Mouse (Mus musculus): ENCODE data around the gene Pmis2. TPM values are rescaled to one million over a fixed set of nuclear protein-coding genes. Genes with fewer than 3 reads are reported as not detected.
A peak's percentile ranks its signal among the peaks of the same experiment; 100 is the strongest.

The Pmis2 gene
- polyA plus RNA-seq (2014; fragmentation: Nextera tagmentation; extraction: Ambion mirVana) = not detected in 2 replicates

DNA sequence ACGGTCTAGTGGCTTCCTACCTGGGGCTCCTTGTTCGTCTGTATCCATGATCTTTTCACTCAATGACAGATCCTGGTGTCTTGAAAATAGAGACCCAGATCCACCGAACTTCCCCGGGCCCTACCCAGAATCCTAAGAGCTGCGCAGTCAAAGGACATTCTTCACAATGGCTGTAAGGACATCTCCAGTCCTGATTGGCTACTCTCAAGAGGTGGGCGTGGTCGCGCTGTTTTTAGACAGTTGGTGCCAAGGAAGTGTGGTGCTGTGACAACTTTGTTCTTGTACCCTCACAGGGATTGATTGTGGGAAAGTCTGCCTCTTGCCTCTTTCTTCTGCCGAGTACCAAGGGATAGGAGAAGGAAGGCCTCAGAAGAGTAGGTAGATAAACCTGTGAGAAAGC lies at the start of gene Pmis2:
TSS of gene Pmis2 (minus strand) at position 126 of the 400 bp plus-strand sequence.
- Histone ChIP-seq H3K27ac (replicated peaks; ENCODE audit: low read depth, low read length) (no peak within 1 kb of the TSS), H3K4me2 (ENCODE audit: low read depth, severe bottlenecking) (no peak within 1 kb of the TSS), H3K9me3 (ENCODE audit: control insufficient read depth, low read length) (no peaks in the 10 kb centered on the region; the same call in 1 of the 2 replicates), H3K4me3 (ENCODE audit: low read depth, low read length) (no peak within 1 kb of the TSS), H3K9ac (ENCODE audit: low read length) (no peak within 1 kb of the TSS), H3K36me3 (ENCODE audit: control insufficient read depth, insufficient read depth, low read length) (no peaks in the 10 kb centered on the region), H3K4me1 (ENCODE audit: control insufficient read depth, insufficient read depth, low read length) (no peaks in the 10 kb centered on the region), H3K27me3 (ENCODE audit: control insufficient read depth, insufficient read depth, low read length) (no peaks in the 10 kb centered on the region)
- DNase-seq (ENCODE audit: low spot score) = no peak
- no peak for ATAC-seq (ENCODE audit: insufficient number of reproducible peaks, low FRiP score, low TSS enrichment, low read depth)
- WGBS = 69% methylated on average over 9 of the region's 9 CpGs

GRCm38 (mm10) chr7:30719669-30720068 lies 48.3 kb upstream of the Pmis2 start:
- no peaks in the 10 kb centered on the region for H3K9me3 ChIP-seq (ENCODE audit: control insufficient read depth, low read length)
- H3K4me2 ChIP-seq (ENCODE audit: low read depth, severe bottlenecking) = no peak overlapping the region

DNA sequence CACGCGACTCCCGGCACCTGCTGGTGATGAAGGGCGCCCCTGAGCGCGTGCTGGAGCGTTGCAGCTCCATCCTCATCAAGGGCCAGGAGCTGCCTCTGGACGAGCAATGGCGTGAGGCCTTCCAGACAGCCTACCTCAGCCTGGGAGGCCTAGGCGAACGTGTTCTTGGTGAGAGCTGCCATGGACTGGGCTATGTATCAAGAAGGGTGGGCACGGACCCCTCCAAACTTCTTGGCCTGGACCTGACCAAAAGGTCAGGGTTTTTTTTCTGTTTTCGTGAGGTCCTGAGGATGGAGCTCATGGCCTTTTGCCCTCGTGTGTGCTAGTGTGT lies 46.3 kb upstream of the Pmis2 start:
- Histone ChIP-seq H3K9ac (ENCODE audit: low read length) (no peak overlapping the region), H3K4me2 (ENCODE audit: low read depth, severe bottlenecking) (peak overlapping the region; percentile 52), H3K36me3 (ENCODE audit: control insufficient read depth, insufficient read depth, low read length) (no peaks in the 10 kb centered on the region), H3K4me3 (ENCODE audit: low read depth, low read length) (peak overlapping the region; percentile 21; the same call in 1 of the 2 replicates), H3K4me1 (ENCODE audit: control insufficient read depth, insufficient read depth, low read length) (no peaks in the 10 kb centered on the region), H3K27ac (replicated peaks; ENCODE audit: low read depth, low read length) (no peak overlapping the region), H3K9me3 (ENCODE audit: control insufficient read depth, low read length) (no peaks in the 10 kb centered on the region), H3K27me3 (ENCODE audit: control insufficient read depth, insufficient read depth, low read length) (peaks cover 14% of the 10 kb centered on the region)
- ATAC-seq (ENCODE audit: insufficient number of reproducible peaks, low FRiP score, low TSS enrichment, low read depth) (0 out of 2 replicates have a peak, but pooled peaks have one; percentile 7), DNase-seq (ENCODE audit: low spot score) (no peak)
- 11% methylated on average over 14 of the region's 14 CpGs for WGBS

More at GRCm38 (mm10) chr7:30719669-30720068, 48.3 kb upstream of the Pmis2 start:
- ATAC-seq (ENCODE audit: insufficient number of reproducible peaks, low FRiP score, low TSS enrichment, low read depth) (no peak), DNase-seq (ENCODE audit: low spot score) (no peak)
- Histone ChIP-seq H3K4me3 (ENCODE audit: low read depth, low read length) (no peak overlapping the region), H3K9ac (ENCODE audit: low read length) (no peak overlapping the region), H3K27ac (replicated peaks; ENCODE audit: low read depth, low read length) (no peak overlapping the region), H3K36me3 (ENCODE audit: control insufficient read depth, insufficient read depth, low read length) (no peaks in the 10 kb centered on the region), H3K27me3 (ENCODE audit: control insufficient read depth, insufficient read depth, low read length) (peaks cover 14% of the 10 kb centered on the region), H3K4me1 (ENCODE audit: control insufficient read depth, insufficient read depth, low read length) (no peaks in the 10 kb centered on the region)
- 93% methylated on average over 5 of the region's 5 CpGs for WGBS

GRCm38 (mm10) chr7:30717006-30717715 lies 45.8 kb upstream of the Pmis2 start:
- peak overlapping the region; percentile 21 for H3K4me3 ChIP-seq (ENCODE audit: low read depth, low read length)
- peak; percentile 84 for ATAC-seq (ENCODE audit: insufficient number of reproducible peaks, low FRiP score, low TSS enrichment, low read depth)
- 2% methylated on average over 43 of the region's 43 CpGs for WGBS
- no peak overlapping the region for H3K9ac ChIP-seq (ENCODE audit: low read length)
- H3K36me3 ChIP-seq (ENCODE audit: control insufficient read depth, insufficient read depth, low read length) = no peaks in the 10 kb centered on the region
- H3K4me1 ChIP-seq (ENCODE audit: control insufficient read depth, insufficient read depth, low read length) = no peaks in the 10 kb centered on the region
- H3K27me3 ChIP-seq (ENCODE audit: control insufficient read depth, insufficient read depth, low read length) = peaks cover 14% of the 10 kb centered on the region
- no peaks in the 10 kb centered on the region for H3K9me3 ChIP-seq (ENCODE audit: control insufficient read depth, low read length)
- DNase-seq (ENCODE audit: low spot score) = peak; percentile 82
- H3K4me2 ChIP-seq (ENCODE audit: low read depth, severe bottlenecking) = peak overlapping the region; percentile 52
- no peak overlapping the region for H3K27ac ChIP-seq (replicated peaks; ENCODE audit: low read depth, low read length)

DNA sequence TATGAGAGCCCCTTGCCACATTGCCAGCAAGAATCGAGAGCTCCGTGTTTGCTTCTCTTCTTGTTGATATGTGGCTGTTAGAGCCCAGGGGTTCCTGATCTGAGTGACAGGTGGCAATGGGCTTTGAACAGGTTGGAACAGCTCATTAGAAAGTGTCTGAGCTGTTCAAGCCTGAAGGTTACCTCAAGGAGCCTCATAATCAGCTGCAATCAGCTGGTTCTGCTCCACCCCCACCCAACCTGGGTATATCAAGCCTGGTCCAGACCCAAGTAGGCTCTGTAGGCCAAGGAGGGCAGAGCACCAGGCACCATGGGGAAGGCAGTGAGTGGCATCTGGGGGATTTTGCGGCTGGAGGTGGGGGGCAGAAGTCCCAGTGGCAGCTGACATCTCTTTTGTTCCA lies 40.5 kb upstream of the Pmis2 start, which contains the start of gene Atp4a:
TSS of gene Atp4a (plus strand) at position 268 of the 400 bp plus-strand sequence.
- no peak within 1 kb of the TSS for H3K4me3 ChIP-seq (ENCODE audit: low read depth, low read length)
- ATAC-seq (ENCODE audit: insufficient number of reproducible peaks, low FRiP score, low TSS enrichment, low read depth) (no peak), DNase-seq (ENCODE audit: low spot score) (no peak)
- no peak within 1 kb of the TSS for H3K27ac ChIP-seq (replicated peaks; ENCODE audit: low read depth, low read length)
- H3K4me2 ChIP-seq (ENCODE audit: low read depth, severe bottlenecking) = no peak within 1 kb of the TSS
- H3K9ac ChIP-seq (ENCODE audit: low read length) = no peak within 1 kb of the TSS
- no peaks in the 10 kb centered on the region for H3K4me1 ChIP-seq (ENCODE audit: control insufficient read depth, insufficient read depth, low read length)
- no peaks in the 10 kb centered on the region for H3K36me3 ChIP-seq (ENCODE audit: control insufficient read depth, insufficient read depth, low read length)
- WGBS = 83% methylated on average over 3 of the region's 3 CpGs
- H3K27me3 ChIP-seq (ENCODE audit: control insufficient read depth, insufficient read depth, low read length) = peaks cover 5% of the 10 kb centered on the region
- no peaks in the 10 kb centered on the region for H3K9me3 ChIP-seq (ENCODE audit: control insufficient read depth, low read length)

GRCm38 (mm10) chr7:30707441-30707840 lies 36.0 kb upstream of the Pmis2 start:
- no peak overlapping the region for H3K27ac ChIP-seq (replicated peaks; ENCODE audit: low read depth, low read length)
- no peaks in the 10 kb centered on the region for H3K4me1 ChIP-seq (ENCODE audit: control insufficient read depth, insufficient read depth, low read length)
- no peaks in the 10 kb centered on the region for H3K36me3 ChIP-seq (ENCODE audit: control insufficient read depth, insufficient read depth, low read length)
- DNase-seq (ENCODE audit: low spot score) = no peak
- no peak overlapping the region for H3K4me3 ChIP-seq (ENCODE audit: low read depth, low read length)
- WGBS = 100% methylated on average over 1 of the region's 1 CpGs
- H3K27me3 ChIP-seq (ENCODE audit: control insufficient read depth, insufficient read depth, low read length) = no peaks in the 10 kb centered on the region
- no peak overlapping the region for H3K9ac ChIP-seq (ENCODE audit: low read length)
- no peak for ATAC-seq (ENCODE audit: insufficient number of reproducible peaks, low FRiP score, low TSS enrichment, low read depth)
- no peak overlapping the region for H3K4me2 ChIP-seq (ENCODE audit: low read depth, severe bottlenecking)
- no peaks in the 10 kb centered on the region for H3K9me3 ChIP-seq (ENCODE audit: control insufficient read depth, low read length)

DNA sequence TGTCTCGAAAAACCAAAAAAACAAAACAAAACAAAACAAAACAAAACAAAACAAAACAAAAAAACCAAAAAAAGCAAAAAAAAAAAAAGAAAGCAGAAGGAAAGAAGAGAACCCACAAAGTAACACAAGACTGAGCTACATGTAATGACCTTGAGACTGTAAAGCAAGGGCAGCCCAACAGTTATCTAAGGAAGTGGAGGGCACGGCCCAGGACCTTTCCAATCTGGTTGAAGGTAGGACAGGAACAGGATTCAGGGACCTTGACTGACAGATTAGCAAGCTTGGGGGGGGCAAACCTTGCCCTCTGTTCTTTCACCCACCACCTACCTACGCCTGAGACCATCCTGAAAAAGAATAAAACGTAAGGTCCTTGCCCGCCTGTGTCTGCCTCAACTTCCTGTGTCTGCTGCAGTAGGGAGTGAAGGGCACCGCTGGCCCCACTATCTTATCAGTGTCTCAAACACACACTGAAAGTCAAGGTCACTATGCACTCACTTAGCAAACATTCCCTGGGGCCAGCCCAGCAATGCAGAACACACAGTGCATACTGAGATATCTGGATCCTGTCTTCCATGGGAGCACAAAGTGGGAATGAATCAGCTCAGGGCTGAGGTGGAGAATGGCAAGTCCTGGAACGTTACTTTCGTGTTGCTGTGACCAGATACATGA lies 34.9 kb upstream of the Pmis2 start:
- H3K27ac ChIP-seq (replicated peaks; ENCODE audit: low read depth, low read length) = no peak overlapping the region
- 75% methylated on average over 8 of the region's 8 CpGs for WGBS

GRCm38 (mm10) chr7:30698589-30698988 lies 27.2 kb upstream of the Pmis2 start, which contains the start of gene 2200002J24Rik:
TSS of gene 2200002J24Rik (plus strand) at chr7:30698926.
- 35% methylated on average over 9 of the region's 9 CpGs for WGBS
- Histone ChIP-seq H3K4me1 (ENCODE audit: control insufficient read depth, insufficient read depth, low read length) (no peaks in the 10 kb centered on the region), H3K27ac (replicated peaks; ENCODE audit: low read depth, low read length) (no peak within 1 kb of the TSS), H3K4me3 (ENCODE audit: low read depth, low read length) (no peak within 1 kb of the TSS), H3K4me2 (ENCODE audit: low read depth, severe bottlenecking) (no peak within 1 kb of the TSS), H3K27me3 (ENCODE audit: control insufficient read depth, insufficient read depth, low read length) (no peaks in the 10 kb centered on the region), H3K36me3 (ENCODE audit: control insufficient read depth, insufficient read depth, low read length) (no peaks in the 10 kb centered on the region), H3K9ac (ENCODE audit: low read length) (no peak within 1 kb of the TSS), H3K9me3 (ENCODE audit: control insufficient read depth, low read length) (no peaks in the 10 kb centered on the region)
- ATAC-seq (ENCODE audit: insufficient number of reproducible peaks, low FRiP score, low TSS enrichment, low read depth) (no peak), DNase-seq (ENCODE audit: low spot score) (peak; percentile 28)

More for the DNA sequence above, 34.9 kb upstream of the Pmis2 start:
- ATAC-seq (ENCODE audit: insufficient number of reproducible peaks, low FRiP score, low TSS enrichment, low read depth) (no peak), DNase-seq (ENCODE audit: low spot score) (no peak)
- no peaks in the 10 kb centered on the region for H3K9me3 ChIP-seq (ENCODE audit: control insufficient read depth, low read length)
- H3K9ac ChIP-seq (ENCODE audit: low read length) = no peak overlapping the region
- H3K4me2 ChIP-seq (ENCODE audit: low read depth, severe bottlenecking) = no peak overlapping the region
- no peaks in the 10 kb centered on the region for H3K27me3 ChIP-seq (ENCODE audit: control insufficient read depth, insufficient read depth, low read length)
- H3K4me1 ChIP-seq (ENCODE audit: control insufficient read depth, insufficient read depth, low read length) = no peaks in the 10 kb centered on the region
- no peaks in the 10 kb centered on the region for H3K36me3 ChIP-seq (ENCODE audit: control insufficient read depth, insufficient read depth, low read length)
- H3K4me3 ChIP-seq (ENCODE audit: low read depth, low read length) = no peak overlapping the region
